Mouse (Mus musculus) kidney, postnatal 25 days (tissue): ENCODE results near the gene Fam171b.
A peak's percentile ranks its signal among the peaks of the same experiment; 100 is the strongest.

Experiments
- DNase-seq, 2 experiments: peaks; one replicate each; pipeline ENCODE4 v3.0.0; 2021; ENCODE audit warnings: mixed read lengths in 2 of 2

Fam171b gene

DNA sequence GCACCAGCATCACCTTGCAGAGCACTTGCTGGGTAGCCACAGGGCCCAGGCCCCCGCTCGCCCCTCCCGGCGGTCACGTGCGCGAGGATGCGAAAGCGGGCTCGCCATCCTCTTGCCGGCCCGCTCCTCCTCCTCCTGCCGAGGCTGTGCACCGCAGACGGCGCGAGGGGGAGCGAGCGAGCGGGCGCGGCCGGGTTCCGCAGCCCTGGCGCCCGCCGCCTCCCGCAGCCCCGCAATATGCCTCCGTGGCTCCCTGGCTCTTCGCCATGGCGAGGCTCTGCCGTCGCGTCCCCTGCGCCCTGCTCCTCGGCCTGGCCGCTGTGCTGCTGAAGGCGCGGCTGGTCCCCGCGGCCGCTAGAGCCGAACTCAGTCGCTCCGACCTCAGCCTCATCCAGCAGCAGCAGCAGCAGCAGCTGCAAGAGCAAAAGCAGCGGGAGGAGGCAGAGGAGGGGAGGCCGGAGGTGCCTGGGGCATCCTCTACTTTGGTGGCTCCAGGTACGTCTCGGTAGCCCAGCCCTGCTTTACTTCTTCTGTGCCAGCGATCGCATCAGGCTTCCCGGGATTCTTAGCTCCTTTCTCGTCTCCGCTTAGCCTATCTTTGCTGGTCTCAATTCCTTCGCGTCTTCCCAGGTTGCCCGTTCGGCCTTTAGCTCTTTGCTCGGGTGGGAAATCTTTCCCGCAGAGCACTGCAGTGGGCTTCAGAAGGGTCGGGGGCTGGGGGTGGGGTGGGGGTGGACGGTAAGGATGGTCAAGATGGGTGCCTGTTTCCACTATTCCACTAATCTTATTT, at the start of gene Fam171b:
Gene Fam171b (plus strand): TSS at position 154 of the 790 bp plus-strand sequence.
- peak; percentile 68 to 77 for DNase-seq

DNA sequence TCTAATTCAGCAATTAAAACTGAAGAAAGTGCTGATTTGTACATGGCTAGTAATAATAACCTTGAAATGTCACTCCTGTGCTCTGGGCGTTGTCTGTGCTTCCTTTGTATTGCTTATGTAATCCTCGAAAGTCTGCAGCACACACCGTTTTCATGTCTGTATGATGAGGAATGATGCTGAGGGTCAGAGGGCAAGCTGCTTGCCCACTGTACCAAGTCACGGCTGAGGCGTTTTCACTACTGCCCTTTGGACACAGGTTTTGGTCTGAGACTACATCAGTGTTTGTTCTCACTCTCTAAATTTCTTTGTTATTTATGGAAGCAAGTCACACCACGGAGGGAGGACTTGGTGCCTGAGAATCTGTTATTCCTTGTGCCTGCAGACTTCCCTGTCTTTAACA, 46.4 kb upstream of the Fam171b start:
- peak; percentile 52 to 79 for DNase-seq

DNA sequence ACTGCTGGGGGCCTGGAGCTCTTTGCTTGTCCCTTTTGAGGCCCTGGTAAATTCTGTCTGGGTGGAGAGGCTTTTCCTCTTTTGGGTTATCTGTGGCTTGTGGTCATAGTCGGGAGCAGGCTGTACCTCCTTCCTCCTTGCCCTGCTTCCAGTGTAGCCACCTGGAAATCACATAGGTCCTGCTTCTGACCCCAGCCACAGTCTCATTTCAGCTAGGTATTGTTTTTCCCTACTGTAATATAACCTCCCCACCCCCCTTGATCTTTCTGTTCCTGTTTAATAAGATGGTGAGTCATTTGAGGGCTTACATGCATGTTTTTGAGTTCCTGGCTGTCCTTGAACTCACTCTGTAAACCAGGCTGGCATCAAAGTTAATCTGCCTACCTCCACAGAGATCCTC, 45.6 kb upstream of the Fam171b start:
- no peak for DNase-seq

- DNase-seq: no peak
Measured at GRCm38 (mm10) chr2:83768311-83769047, 44.0 kb upstream of the Fam171b start.

DNA sequence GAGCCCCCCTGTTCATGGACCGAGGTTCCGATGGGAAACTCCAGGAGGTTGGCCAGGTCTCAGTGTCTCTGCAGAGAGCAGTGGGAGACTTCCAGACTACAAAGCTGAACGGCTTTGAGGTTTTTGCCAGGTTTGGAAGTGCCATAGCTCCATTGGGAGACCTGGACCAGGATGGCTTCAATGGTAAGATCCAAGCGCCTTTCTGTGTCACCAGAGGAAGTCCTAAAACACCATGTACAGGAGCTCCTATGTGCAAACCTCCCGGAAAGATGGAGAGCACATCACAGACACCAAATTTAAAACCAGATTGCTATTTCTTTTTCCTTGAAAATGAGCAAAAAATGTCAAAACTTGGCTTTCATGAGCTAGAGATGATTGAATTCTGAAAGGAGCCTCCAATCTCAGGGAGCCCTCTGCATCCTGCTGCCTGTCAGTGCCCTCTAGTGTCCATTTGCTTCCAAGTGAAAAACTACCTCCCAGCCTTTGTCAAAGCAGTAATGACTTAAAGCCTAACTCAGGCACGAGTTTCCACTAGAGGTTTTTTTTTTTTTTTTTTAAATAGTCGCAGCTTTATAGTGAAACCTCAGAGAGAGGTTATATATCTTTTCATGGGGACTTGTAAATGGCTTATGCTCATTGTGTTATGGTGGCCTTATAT, 41.2 kb upstream of the Fam171b start:
- DNase-seq: peak; percentile 69 to 74

DNA sequence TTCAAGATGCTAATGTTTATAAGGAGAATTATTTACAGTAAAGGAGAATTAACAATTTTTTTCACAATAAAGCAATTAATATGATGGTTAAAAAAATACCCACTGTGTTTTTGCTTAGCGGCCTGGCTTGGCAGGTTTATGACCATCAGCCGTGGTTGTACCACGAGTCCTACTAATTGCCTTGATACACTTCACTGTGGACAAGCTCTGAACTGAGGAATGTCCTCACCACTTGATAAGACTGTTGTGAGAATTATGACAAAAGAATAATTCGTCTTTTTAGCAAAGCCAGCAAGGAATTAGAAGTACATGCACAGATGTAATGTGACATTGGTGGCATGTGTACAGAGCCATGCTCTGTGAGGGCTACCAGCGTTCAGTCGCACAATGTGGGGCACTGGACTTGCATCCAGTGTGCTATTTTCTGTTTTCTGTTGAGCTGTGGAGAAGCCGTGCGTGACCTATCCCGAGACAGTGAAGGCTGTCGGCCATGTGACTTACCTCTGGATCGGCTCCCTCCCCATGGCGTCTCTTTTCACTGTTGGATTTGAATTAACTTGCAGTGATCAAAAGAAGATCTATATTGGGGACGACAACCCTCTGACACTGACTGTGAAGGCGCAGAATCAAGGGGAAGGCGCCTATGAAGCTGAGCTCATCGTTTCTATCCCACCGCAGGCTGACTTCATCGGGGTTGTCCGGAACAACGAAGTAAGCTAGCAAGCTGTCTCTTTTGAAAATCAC, 20.9 kb upstream of the Fam171b start:
- no peak for DNase-seq

DNA sequence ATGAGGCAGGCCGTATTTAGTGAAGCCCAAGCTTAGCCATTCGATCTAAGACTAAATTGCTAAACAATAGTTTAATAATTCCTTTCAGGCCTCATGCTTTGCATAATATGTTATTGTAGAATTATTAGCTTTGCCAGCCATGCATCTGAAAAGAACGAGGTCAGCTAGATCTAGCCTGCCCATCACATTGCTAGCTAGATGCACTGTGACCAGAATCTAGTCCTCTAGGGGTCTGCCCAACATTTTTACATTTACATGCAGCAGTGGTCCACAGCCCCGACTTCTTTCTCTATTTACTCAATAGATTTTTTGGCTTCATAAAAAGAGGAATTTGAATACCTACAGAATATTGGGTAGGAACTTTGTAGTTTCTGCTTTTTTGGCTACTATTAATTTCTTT, 20.3 kb upstream of the Fam171b start:
- DNase-seq: no peak

- no peak for DNase-seq
Measured at GRCm38 (mm10) chr2:83795766-83796165, 16.7 kb upstream of the Fam171b start.

DNA sequence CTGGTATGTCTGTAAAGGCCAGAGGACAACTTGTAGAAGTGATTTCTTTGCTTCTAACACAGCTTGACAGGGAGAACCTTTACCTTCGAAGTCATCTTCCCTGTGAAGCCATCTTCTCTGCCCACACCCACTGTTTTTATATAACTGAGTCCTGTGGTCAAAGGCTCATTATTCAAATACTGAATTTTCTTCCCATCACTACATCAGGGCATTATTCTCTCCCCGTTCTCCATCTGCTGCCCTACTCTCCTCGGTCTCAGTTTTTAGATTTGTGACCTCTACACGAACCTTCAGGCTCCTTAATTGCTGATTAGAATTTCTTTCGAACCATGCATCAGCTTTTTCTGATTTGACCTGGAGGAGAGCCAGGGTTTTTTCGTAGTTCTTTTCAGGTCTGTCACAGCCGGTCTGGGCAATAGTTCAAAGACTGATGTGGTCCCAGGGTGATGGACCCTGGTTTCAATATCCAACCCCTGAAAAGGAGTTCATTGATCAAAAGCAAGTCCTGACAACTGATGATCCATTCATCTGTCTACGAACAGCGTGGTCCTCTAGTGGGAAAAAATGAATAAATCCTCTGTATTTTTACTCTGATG, 14.4 kb upstream of the Fam171b start:
- no peak for DNase-seq

GRCm38 (mm10) chr2:83813273-83813892, 947 bp downstream of the Fam171b start:
- DNase-seq: no peak

GRCm38 (mm10) chr2:83814009-83814408, 1.6 kb downstream of the Fam171b start:
- DNase-seq: no peak

DNA sequence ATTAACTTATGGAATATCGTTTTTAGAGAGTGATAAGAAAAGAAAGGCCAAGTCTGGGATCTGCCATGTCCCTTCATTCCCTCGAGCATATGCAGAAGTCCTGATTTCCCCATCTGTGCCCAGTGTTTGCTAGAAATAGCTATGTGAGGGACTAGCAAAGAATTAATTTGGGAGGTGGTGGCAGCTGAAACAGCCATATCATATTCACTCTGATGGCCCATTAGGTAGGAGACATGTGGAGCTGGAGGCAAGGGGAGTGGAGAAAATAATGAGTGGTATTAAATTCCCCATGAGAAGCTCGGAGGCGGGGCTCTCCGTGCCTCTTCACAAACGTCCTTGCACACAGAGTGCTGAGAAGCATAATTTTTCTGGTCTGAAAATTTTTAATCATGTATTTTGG, 3.7 kb downstream of the Fam171b start:
- no peak for DNase-seq

GRCm38 (mm10) chr2:83825161-83825560, 12.7 kb downstream of the Fam171b start:
- DNase-seq: no peak

DNA sequence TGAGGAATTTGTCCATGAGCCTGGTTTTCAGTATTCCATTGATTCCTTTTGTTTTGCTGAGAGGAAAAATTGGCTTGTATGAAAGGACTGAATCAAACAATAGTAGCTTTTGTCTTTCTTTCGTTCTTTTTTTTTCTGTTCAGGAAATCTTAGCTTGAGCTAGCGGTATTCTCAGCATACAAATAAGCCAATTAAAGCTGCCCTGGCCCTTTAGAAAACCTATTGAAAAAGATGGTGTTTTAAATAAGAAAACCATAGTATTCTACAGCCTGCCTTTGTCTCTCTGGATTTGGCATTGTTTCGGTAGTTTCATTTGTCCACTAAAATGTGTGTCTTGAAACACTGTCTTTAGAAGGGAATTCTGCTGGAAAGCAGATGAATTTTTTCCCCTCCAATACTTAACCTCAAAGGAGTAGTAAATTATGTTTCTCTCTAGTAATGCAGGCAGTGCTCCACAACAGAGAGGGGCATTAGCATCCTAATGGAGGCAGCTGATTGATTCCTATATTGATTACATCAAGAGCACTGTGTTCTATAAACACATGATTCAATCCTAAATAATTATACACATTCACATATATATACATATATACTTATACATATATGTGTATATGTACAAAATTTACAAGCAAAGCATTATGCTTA, 16.6 kb downstream of the Fam171b start:
- DNase-seq: no peak

GRCm38 (mm10) chr2:83832903-83833302, 20.5 kb downstream of the Fam171b start:
- no peak for DNase-seq

DNA sequence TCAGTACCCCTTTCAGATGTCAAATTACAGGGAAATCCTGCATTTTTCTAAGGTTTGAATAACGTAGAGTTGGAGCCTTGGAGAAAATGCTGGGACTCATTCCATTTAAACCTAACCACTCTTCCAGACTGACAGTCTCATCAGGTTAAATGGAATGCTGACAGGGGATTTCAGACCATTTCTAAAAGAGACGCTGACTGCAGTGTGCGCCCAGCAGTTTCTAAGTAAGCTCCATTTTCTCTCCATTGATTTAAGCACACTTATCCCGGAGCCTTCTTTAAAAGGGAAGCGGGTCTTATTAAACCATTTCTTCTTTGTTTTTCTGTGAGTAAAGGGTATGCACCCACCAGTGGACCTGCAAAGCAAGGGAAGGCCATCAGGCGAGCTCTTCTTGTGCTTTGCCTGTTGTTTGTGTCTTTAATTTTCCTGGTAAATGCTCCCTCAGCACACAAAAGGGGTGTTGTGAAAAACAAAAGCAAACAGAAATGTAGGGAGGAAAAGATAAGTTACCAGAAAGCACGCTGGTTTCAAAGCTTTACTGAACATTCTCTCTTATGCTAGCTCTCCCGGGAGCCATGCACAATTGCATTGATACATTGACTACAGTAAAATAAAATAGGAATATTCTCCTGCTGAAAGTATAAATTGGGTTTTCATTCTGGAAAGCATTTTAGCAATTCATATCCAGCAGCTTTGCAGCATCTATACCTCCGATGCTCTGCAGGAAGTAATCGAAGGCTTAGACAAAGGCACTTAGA, 23.1 kb downstream of the Fam171b start:
- DNase-seq: no peak

GRCm38 (mm10) chr2:83848495-83848894, 36.1 kb downstream of the Fam171b start:
- DNase-seq: no peak

GRCm38 (mm10) chr2:83853423-83853822, 41.0 kb downstream of the Fam171b start:
- DNase-seq: no peak

DNA sequence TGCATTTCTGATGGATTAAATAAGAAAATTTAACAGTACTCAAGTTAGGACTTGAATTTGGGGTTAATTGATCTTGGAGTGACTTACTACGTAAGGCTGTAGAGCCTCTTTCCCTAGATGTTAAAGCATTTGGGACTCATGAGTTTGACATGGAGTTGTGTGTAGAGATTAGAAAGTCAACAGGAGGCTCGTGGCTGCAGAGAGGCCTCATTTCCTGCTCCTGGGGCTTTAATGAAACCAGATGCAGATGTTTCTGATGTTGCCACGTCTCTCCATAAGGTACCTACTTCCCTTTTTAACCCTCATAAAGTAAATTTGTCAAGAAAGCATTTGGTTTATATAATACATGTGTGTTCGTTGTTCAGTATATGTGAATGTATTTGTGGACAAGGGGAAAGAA, 43.8 kb downstream of the Fam171b start:
- DNase-seq: no peak

DNA sequence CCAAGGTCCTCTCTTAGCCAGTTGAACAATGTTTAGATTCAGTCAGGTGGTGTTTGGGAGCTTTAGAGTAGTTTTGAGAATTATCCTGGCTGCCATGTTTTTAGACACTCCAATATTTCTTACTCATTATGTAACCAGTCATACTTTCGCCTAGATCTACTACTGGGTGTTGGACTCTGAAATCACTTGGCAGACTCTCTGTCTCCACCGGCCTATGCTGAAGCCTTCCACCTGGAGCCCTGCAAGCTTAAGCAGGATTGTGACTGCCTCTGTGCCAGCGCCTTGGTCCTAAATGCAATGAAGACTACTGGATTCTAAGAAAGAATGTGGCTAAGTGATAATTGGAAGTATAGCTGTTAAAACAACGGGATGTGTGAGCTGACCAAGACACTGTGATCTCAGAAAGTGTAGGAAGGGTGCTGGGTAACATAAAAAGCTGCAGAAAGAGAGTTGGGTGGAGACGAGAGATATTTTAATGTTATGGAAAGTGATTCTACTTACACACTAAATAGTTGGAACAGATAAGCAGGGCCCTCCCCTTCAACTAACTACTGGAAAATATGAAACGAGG, 71.5 kb downstream of the Fam171b start:
- DNase-seq: no peak
